In the genomic region with DNA sequence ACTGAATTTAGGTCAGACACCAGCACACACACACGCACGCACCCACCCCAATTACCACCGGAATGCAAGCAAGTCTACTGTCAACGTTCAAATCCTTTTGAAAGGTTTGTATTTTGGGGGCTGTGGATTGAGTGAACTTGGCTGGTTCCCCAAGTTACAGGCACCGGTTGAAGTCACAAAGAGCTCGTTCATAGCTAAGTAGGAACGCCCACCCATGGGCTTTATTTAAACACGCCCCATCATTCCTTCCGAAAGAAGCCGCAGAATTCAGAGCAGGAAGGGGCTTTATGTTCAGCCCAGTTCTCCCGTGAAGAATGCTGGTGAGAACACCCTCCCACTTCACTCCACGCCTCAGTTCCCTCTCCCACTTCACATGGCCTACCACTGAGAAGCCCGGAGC, we compare ENCODE assay signal across 26 mouse cellular contexts. TPM values are rescaled to one million over a fixed set of nuclear protein-coding genes. Genes with fewer than 3 reads are reported as not detected.
DNase-seq lines count a peak whose midpoint lies in the region; ATAC-seq and TF ChIP-seq lines count a peak whose summit lies in the region.
"Had no signal": no experiment of that assay in that cellular context is flagged by ENCODE, and none has a peak within 500 bp of the region (broad histone marks: within the 10 kb centered on the region; RNA-seq: fewer than 3 reads in every experiment).

No protein-coding gene starts in this region.

- H3K4me1 ChIP-seq in hindbrain, embryonic 16.5 days (ENCODE audit: control insufficient read depth, insufficient read depth, low read depth, low read length): peaks cover 3% of the 10 kb centered on the region
- H3K4me1 ChIP-seq in hindbrain, embryonic 11.5 days (replicated peaks; ENCODE audit: control insufficient read depth, insufficient read depth, low read length): no peaks in the 10 kb centered on the region; the same call in 1 of the 2 replicates
- H3K4me1 ChIP-seq in lung, adult 2 months (ENCODE audit: control insufficient read depth, insufficient read depth, low read length): no peaks in the 10 kb centered on the region
- H3K4me1 ChIP-seq: embryonic facial prominence, embryonic 13.5 days; heart, embryonic 10.5 days; liver, embryonic 12.5 days; lung, embryonic 15.5 days had no signal

- H3K27me3 ChIP-seq in hindbrain, embryonic 16.5 days (replicated peaks; ENCODE audit: control insufficient read depth, insufficient read depth, low read length): no peaks in the 10 kb centered on the region
- H3K27me3 ChIP-seq in hindbrain, embryonic 11.5 days (ENCODE audit: control insufficient read depth, insufficient read depth, low read length): no peaks in the 10 kb centered on the region
- H3K27me3 ChIP-seq: embryonic facial prominence, embryonic 13.5 days; hindbrain, embryonic 12.5 days; liver, embryonic 12.5 days; lung, embryonic 15.5 days; neural tube, embryonic 12.5 days had no signal

- no peak for DNase-seq in hindbrain, embryonic 11.5 days (ENCODE audit: low spot score)
- DNase-seq in right cerebral cortex, adult 18-20 months: peak; percentile 45
- no peak for DNase-seq in right cerebral cortex, postnatal 14 days
- peak; percentile 29 to 45 for DNase-seq in left cerebral cortex, postnatal 36 days (ENCODE audit: low spot score in 2 of 2)
- DNase-seq in lung, postnatal 4 days: no peak
- DNase-seq in lung, adult 2 months: no peak
- DNase-seq: adrenal gland, adult 2 months; B cell, adult 2 months; cerebellum, adult 9-11 months; kidney, adult 8-10 months; kidney, postnatal 14 days had no signal

- intact Hi-C loops in left cerebral cortex, postnatal 36 days (cut with DNase I): no loop called here

- H3K9me3 ChIP-seq in hindbrain, embryonic 16.5 days (ENCODE audit: control insufficient read depth, low read length): no peaks in the 10 kb centered on the region
- no peaks in the 10 kb centered on the region for H3K9me3 ChIP-seq in hindbrain, embryonic 11.5 days (ENCODE audit: control insufficient read depth, low read length)
- H3K9me3 ChIP-seq: embryonic facial prominence, embryonic 13.5 days; heart, embryonic 10.5 days; hindbrain, embryonic 12.5 days; lung, embryonic 15.5 days; neural tube, embryonic 12.5 days had no signal

- H3K9ac ChIP-seq in hindbrain, embryonic 16.5 days (ENCODE audit: low read depth, low read length): no peak overlapping the region
- H3K9ac ChIP-seq in hindbrain, embryonic 11.5 days (ENCODE audit: low read depth, low read length): no peak overlapping the region
- H3K9ac ChIP-seq: embryonic facial prominence, embryonic 13.5 days; hindbrain, embryonic 12.5 days; liver, embryonic 12.5 days; lung, embryonic 15.5 days; neural tube, embryonic 12.5 days had no signal

- H3K4me3 ChIP-seq in hindbrain, embryonic 16.5 days (ENCODE audit: low read length): no peak overlapping the region
- H3K4me3 ChIP-seq in hindbrain, embryonic 11.5 days (ENCODE audit: low read depth, low read length): no peak overlapping the region
- no peak overlapping the region for H3K4me3 ChIP-seq in lung, adult 2 months (replicated peaks; ENCODE audit: extremely low read depth, low read depth, low read length)
- H3K4me3 ChIP-seq: embryonic facial prominence, embryonic 13.5 days; heart, embryonic 10.5 days; hindbrain, embryonic 12.5 days; liver, embryonic 12.5 days; lung, embryonic 15.5 days; neural tube, embryonic 12.5 days had no signal

- WGBS in hindbrain, embryonic 16.5 days: 76% methylated on average over 13 of the region's 13 CpGs
- 88% methylated on average over 13 of the region's 13 CpGs for WGBS in hindbrain, embryonic 11.5 days
- 69% methylated on average over 13 of the region's 13 CpGs for WGBS in lung, adult 2 months

- H3K36me3 ChIP-seq in hindbrain, embryonic 16.5 days (ENCODE audit: control insufficient read depth, insufficient read depth, low read length): no peaks in the 10 kb centered on the region
- H3K36me3 ChIP-seq in hindbrain, embryonic 11.5 days (ENCODE audit: control insufficient read depth, insufficient read depth, low read length): no peaks in the 10 kb centered on the region
- H3K36me3 ChIP-seq: embryonic facial prominence, embryonic 13.5 days; heart, embryonic 10.5 days; hindbrain, embryonic 12.5 days; liver, embryonic 12.5 days; lung, embryonic 15.5 days; neural tube, embryonic 12.5 days had no signal

- TF ChIP-seq CTCF in lung, adult 2 months (IDR thresholded peaks at IDR 0.05; ENCODE audit: insufficient read depth, low read length): no peak

- ATAC-seq in hindbrain, embryonic 16.5 days: peak; percentile 30; the same call in 1 of the 2 replicates
- ATAC-seq in hindbrain, embryonic 11.5 days (ENCODE audit: low FRiP score): no peak
- ATAC-seq: liver, embryonic 12.5 days had no signal

- H3K4me2 ChIP-seq in hindbrain, embryonic 16.5 days (ENCODE audit: low read length): no peak overlapping the region
- no peak overlapping the region for H3K4me2 ChIP-seq in hindbrain, embryonic 11.5 days (replicated peaks; ENCODE audit: low read depth, low read length)
- H3K4me2 ChIP-seq: embryonic facial prominence, embryonic 13.5 days; hindbrain, embryonic 12.5 days; liver, embryonic 12.5 days; lung, embryonic 15.5 days; midbrain, embryonic 11.5 days; neural tube, embryonic 12.5 days had no signal

- no peak for TF ChIP-seq POLR2A in lung, adult 2 months (IDR thresholded peaks at IDR 0.05; ENCODE audit: borderline replicate concordance, extremely low read depth, low read depth, low read length)

- H3K27ac ChIP-seq in hindbrain, embryonic 16.5 days (ENCODE audit: low read depth, low read length): no peak overlapping the region
- H3K27ac ChIP-seq in hindbrain, embryonic 11.5 days (ENCODE audit: low read depth, low read length): no peak overlapping the region
- H3K27ac ChIP-seq: embryonic facial prominence, embryonic 13.5 days; heart, embryonic 10.5 days; hindbrain, embryonic 12.5 days; liver, embryonic 12.5 days; lung, embryonic 15.5 days; neural tube, embryonic 12.5 days had no signal

RNA-seq across cellular contexts. Expression of a gene that starts 27.3 kb away (rescaled TPM):
- not detected in 2 replicates for polyA plus RNA-seq in hindbrain, embryonic 16.5 days (2015; fragmentation: Nextera tagmentation; extraction: Ambion mirVana)
- not detected in 2 replicates for polyA plus RNA-seq in hindbrain, embryonic 11.5 days (2014; fragmentation: Nextera tagmentation; extraction: Ambion mirVana)
- total RNA-seq in left cerebral cortex, postnatal 36 days (2021): not detected
- not detected in 2 replicates for polyA plus RNA-seq in lung, adult 2 months (2012; rRNA removed)
- total RNA-seq: adrenal gland, adult 2 months; gastrocnemius, postnatal 4 days; layer of hippocampus, adult 8-10 months; left cerebral cortex, adult 8-10 months had no signal
- polyA plus RNA-seq: adrenal gland, adult 2 months; cortical plate, adult 2 months; embryonic facial prominence, embryonic 13.5 days; heart, embryonic 10.5 days; heart, postnatal 0 days; hindbrain, embryonic 12.5 days; intestine, embryonic 14.5 days; liver, embryonic 12.5 days; lung, embryonic 15.5 days; midbrain, embryonic 11.5 days; neural tube, embryonic 12.5 days; stomach, embryonic 16.5 days had no signal

Comparison
In these comparisons a context has a peak if more than half of its experiments do, and no peak if none do; other contexts are left out.
1. DNase-seq: peak in right cerebral cortex, adult 18-20 months (single experiment) and left cerebral cortex, postnatal 36 days (2 of 2); none in hindbrain, embryonic 11.5 days (single experiment), right cerebral cortex, postnatal 14 days (single experiment), lung, postnatal 4 days (0 of 2) and lung, adult 2 months (single experiment).